Mouse (Mus musculus): ENCODE data around the gene Rbfox3. TPM values are rescaled to one million over a fixed set of nuclear protein-coding genes. Genes with fewer than 3 reads are reported as not detected.
A peak's percentile ranks its signal among the peaks of the same experiment; 100 is the strongest.

Gene Rbfox3
- total RNA-seq, 2 experiments from 2014 or later, result 0.13 to 0.20 TPM

GRCm38 (mm10) chr11:118488191-118488906 is 423.0 kb downstream of the Rbfox3 start:
- peak; percentile 18 for DNase-seq
- Histone ChIP-seq H3K4me3 (no peak overlapping the region), H3K27ac (no peak overlapping the region)
- intact Hi-C loops (cut with DNase I), result no loop called here
- peak; percentile 30; the same call in 1 of the 2 replicates for TF ChIP-seq CTCF (IDR thresholded peaks at IDR 0.05)

- Histone ChIP-seq H3K4me3 (peak overlapping the region; percentile 38), H3K27ac (peak overlapping the region; percentile 13; the same call in 1 of the 2 replicates)
- TF ChIP-seq CTCF (IDR thresholded peaks at IDR 0.05), result no peak
- peak; percentile 19 for DNase-seq
- intact Hi-C loops (cut with DNase I), result no loop called here
Measured at GRCm38 (mm10) chr11:118486881-118487772, 424.3 kb downstream of the Rbfox3 start.

- no peak for TF ChIP-seq CTCF (IDR thresholded peaks at IDR 0.05)
- H3K27ac ChIP-seq, result no peak overlapping the region
- intact Hi-C loops (cut with DNase I), result no loop called here
- no peak for DNase-seq
- H3K4me3 ChIP-seq, result no peak overlapping the region
Measured at GRCm38 (mm10) chr11:118486281-118486680, 425.1 kb downstream of the Rbfox3 start.

- intact Hi-C loops (cut with DNase I), result no loop called here
- H3K27ac ChIP-seq, result no peak overlapping the region
- H3K4me3 ChIP-seq, result no peak overlapping the region
- DNase-seq, result no peak
- no peak for TF ChIP-seq CTCF (IDR thresholded peaks at IDR 0.05)
Measured at GRCm38 (mm10) chr11:118485780-118486179, 425.6 kb downstream of the Rbfox3 start.

- intact Hi-C loops (cut with DNase I), result no loop called here
Measured at GRCm38 (mm10) chr11:118485338-118485737, 426.1 kb downstream of the Rbfox3 start.

GRCm38 (mm10) chr11:118484169-118484568 is 427.2 kb downstream of the Rbfox3 start:
- Histone ChIP-seq H3K4me3 (no peak overlapping the region), H3K27ac (no peak overlapping the region)
- DNase-seq, result no peak
- intact Hi-C loops (cut with DNase I), result no loop called here
- TF ChIP-seq CTCF (IDR thresholded peaks at IDR 0.05), result no peak

More at GRCm38 (mm10) chr11:118485338-118485737, 426.1 kb downstream of the Rbfox3 start:
- TF ChIP-seq CTCF (IDR thresholded peaks at IDR 0.05), result no peak
- no peak overlapping the region for H3K4me3 ChIP-seq
- no peak for DNase-seq
- H3K27ac ChIP-seq, result no peak overlapping the region

- no peak overlapping the region for H3K27ac ChIP-seq
- no peak for DNase-seq
- intact Hi-C loops (cut with DNase I), result no loop called here
- H3K4me3 ChIP-seq, result no peak overlapping the region
- TF ChIP-seq CTCF (IDR thresholded peaks at IDR 0.05), result no peak
Measured at GRCm38 (mm10) chr11:118481751-118482150, 429.6 kb downstream of the Rbfox3 start.

GRCm38 (mm10) chr11:118481231-118481630 is 430.2 kb downstream of the Rbfox3 start:
- Histone ChIP-seq H3K27ac (no peak overlapping the region), H3K4me3 (no peak overlapping the region)
- intact Hi-C loops (cut with DNase I), result no loop called here
- DNase-seq, result no peak
- no peak for TF ChIP-seq CTCF (IDR thresholded peaks at IDR 0.05)

- TF ChIP-seq CTCF (IDR thresholded peaks at IDR 0.05), result no peak
- intact Hi-C loops (cut with DNase I), result no loop called here
- DNase-seq, result no peak
- Histone ChIP-seq H3K27ac (peak overlapping the region; percentile 46; the same call in 1 of the 2 replicates), H3K4me3 (peak overlapping the region; percentile 34)
Measured at GRCm38 (mm10) chr11:118479776-118480175, 431.6 kb downstream of the Rbfox3 start.

- intact Hi-C loops (cut with DNase I), result no loop called here
- H3K27ac ChIP-seq, result peak within 1 kb of the TSS; percentile 90
- peak; percentile 99 for DNase-seq
- no peak for TF ChIP-seq CTCF (IDR thresholded peaks at IDR 0.05)
- peak within 1 kb of the TSS; percentile 98 for H3K4me3 ChIP-seq
Measured at GRCm38 (mm10) chr11:118476396-118477373, 434.7 kb downstream of the Rbfox3 start, which contains the start of gene Engase. Engase (plus strand) TSS chr11:118476829.

GRCm38 (mm10) chr11:118475496-118476083 is 435.8 kb downstream of the Rbfox3 start:
- no peak for DNase-seq
- intact Hi-C loops (cut with DNase I), result no loop called here
- no peak overlapping the region for H3K4me3 ChIP-seq
- H3K27ac ChIP-seq, result no peak overlapping the region
- TF ChIP-seq CTCF (IDR thresholded peaks at IDR 0.05), result no peak
